Mouse (Mus musculus): ENCODE results near the gene Atp5d. TPM values are rescaled to one million over a fixed set of nuclear protein-coding genes. Genes with fewer than 3 reads are reported as not detected.

Atp5d gene
- total and polyA plus RNA-seq, 3 experiments = 81.9 to 1,539 (median 248) TPM

- no peaks in the 10 kb centered on the region for H3K27me3 ChIP-seq (ENCODE audit: insufficient read depth, low read length)
- H3K9me3 ChIP-seq (replicated peaks) = no peaks in the 10 kb centered on the region
- H3K36me3 ChIP-seq (replicated peaks) = peaks cover 50% of the 10 kb centered on the region
- peak overlapping the region; percentile 92 for H3K4me3 ChIP-seq (ENCODE audit: low read depth, low read length)
- DNase-seq (ENCODE audit: low spot score) (peak; percentile 76), ATAC-seq (ENCODE audit: extremely low read depth, insufficient number of reproducible peaks, low FRiP score, poor library complexity, severe bottlenecking) (peak; percentile 81)
- TF ChIP-seq GATA2 (IDR thresholded peaks at IDR 0.05; ENCODE audit: borderline replicate concordance, low read depth, low read length) (no peak), POLR2AphosphoS5 (IDR thresholded peaks at IDR 0.05; ENCODE audit: insufficient replicate concordance, low read depth, low read length) (no peak), TAL1 (conservative IDR thresholded peaks at IDR 0.05; ENCODE audit: low read depth, low read length) (no peak), GATA1 (IDR thresholded peaks at IDR 0.05; ENCODE audit: borderline replicate concordance, low read length) (no peak), CTCF (IDR thresholded peaks at IDR 0.05; ENCODE audit: low read depth, low read length) (no peak)
- H3K4me1 ChIP-seq (ENCODE audit: insufficient read depth, low read depth, low read length) = peaks cover 95% of the 10 kb centered on the region
Observed at GRCm38 (mm10) chr10:80141786-80142529, 3.5 kb downstream of the Atp5d start.

DNA sequence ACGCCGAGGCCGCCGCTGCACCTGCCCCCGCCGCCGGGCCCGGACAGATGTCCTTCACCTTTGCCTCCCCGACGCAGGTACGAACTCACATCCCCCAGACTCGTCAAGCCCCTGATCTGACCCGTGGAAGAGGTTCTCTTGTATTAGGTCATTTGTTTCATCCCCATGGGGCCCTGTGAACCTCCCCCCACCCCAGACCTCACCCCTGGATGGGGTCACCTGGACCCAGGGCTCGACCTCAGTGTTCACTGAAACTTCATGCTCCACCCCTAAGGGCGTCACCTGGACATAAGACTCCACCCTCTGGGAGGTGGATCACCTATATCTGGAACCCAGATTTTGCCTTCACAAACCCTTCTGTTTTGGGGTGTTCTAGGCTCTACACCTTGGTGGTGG, 4.1 kb downstream of the Atp5d start:
- TF ChIP-seq POLR2AphosphoS5 (IDR thresholded peaks at IDR 0.05; ENCODE audit: insufficient replicate concordance, low read depth, low read length) = no peak
- TF ChIP-seq GATA1 (IDR thresholded peaks at IDR 0.05; ENCODE audit: borderline replicate concordance, low read length) = no peak
- TF ChIP-seq CTCF (IDR thresholded peaks at IDR 0.05; ENCODE audit: low read depth, low read length) = no peak
- TF ChIP-seq TAL1 (conservative IDR thresholded peaks at IDR 0.05; ENCODE audit: low read depth, low read length) = no peak
- no peak for TF ChIP-seq GATA2 (IDR thresholded peaks at IDR 0.05; ENCODE audit: borderline replicate concordance, low read depth, low read length)
- Histone ChIP-seq H3K9me3 (replicated peaks) (no peaks in the 10 kb centered on the region), H3K4me3 (ENCODE audit: low read depth, low read length) (peak overlapping the region; percentile 92), H3K36me3 (replicated peaks) (peaks cover 51% of the 10 kb centered on the region), H3K27me3 (ENCODE audit: insufficient read depth, low read length) (no peaks in the 10 kb centered on the region), H3K4me1 (ENCODE audit: insufficient read depth, low read depth, low read length) (peaks cover 95% of the 10 kb centered on the region)
- ATAC-seq (ENCODE audit: extremely low read depth, insufficient number of reproducible peaks, low FRiP score, poor library complexity, severe bottlenecking) = no peak
- DNase-seq (ENCODE audit: low spot score) = no peak

GRCm38 (mm10) chr10:80143664-80144063, 5.2 kb downstream of the Atp5d start:
- Histone ChIP-seq H3K27me3 (ENCODE audit: insufficient read depth, low read length) (no peaks in the 10 kb centered on the region), H3K4me3 (ENCODE audit: low read depth, low read length) (peak overlapping the region; percentile 50; the same call in 1 of the 2 replicates), H3K4me1 (ENCODE audit: insufficient read depth, low read depth, low read length) (peaks cover 92% of the 10 kb centered on the region), H3K9me3 (replicated peaks) (no peaks in the 10 kb centered on the region), H3K36me3 (replicated peaks) (peaks cover 49% of the 10 kb centered on the region)
- TF ChIP-seq TAL1 (conservative IDR thresholded peaks at IDR 0.05; ENCODE audit: low read depth, low read length) (no peak), GATA1 (IDR thresholded peaks at IDR 0.05; ENCODE audit: borderline replicate concordance, low read length) (no peak)
- ATAC-seq (ENCODE audit: extremely low read depth, insufficient number of reproducible peaks, low FRiP score, poor library complexity, severe bottlenecking) (no peak), DNase-seq (ENCODE audit: low spot score) (no peak)

DNA sequence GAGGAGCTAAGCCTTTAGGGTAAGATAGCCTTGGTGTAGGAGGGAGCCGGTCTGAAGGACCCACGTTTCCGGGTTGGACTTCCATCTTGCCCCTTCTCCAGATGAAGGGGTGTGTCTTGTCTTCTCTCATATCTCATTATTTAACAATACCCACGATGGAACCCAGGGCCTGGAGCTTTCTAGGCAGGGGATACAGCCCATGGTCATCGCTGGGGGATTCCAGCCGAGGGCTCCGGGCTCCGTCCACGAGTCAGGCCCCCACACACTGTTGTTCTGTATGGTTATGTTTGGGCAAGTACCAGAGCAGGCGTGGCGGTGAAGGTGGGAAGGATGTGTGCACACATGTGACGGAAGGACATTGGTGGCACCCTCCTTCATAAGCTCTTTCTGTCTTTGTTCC, 5.7 kb downstream of the Atp5d start:
- ATAC-seq (ENCODE audit: extremely low read depth, insufficient number of reproducible peaks, low FRiP score, poor library complexity, severe bottlenecking) (no peak), DNase-seq (ENCODE audit: low spot score) (no peak)
- Histone ChIP-seq H3K4me1 (ENCODE audit: insufficient read depth, low read depth, low read length) (peaks cover 87% of the 10 kb centered on the region), H3K36me3 (replicated peaks) (peaks cover 49% of the 10 kb centered on the region), H3K9me3 (replicated peaks) (no peaks in the 10 kb centered on the region), H3K27me3 (ENCODE audit: insufficient read depth, low read length) (no peaks in the 10 kb centered on the region), H3K4me3 (ENCODE audit: low read depth, low read length) (peak overlapping the region; percentile 50; the same call in 1 of the 2 replicates)
- TF ChIP-seq TAL1 (conservative IDR thresholded peaks at IDR 0.05; ENCODE audit: low read depth, low read length) (no peak), GATA2 (IDR thresholded peaks at IDR 0.05; ENCODE audit: borderline replicate concordance, low read depth, low read length) (no peak), CTCF (IDR thresholded peaks at IDR 0.05; ENCODE audit: low read depth, low read length) (no peak), GATA1 (IDR thresholded peaks at IDR 0.05; ENCODE audit: borderline replicate concordance, low read length) (no peak), POLR2AphosphoS5 (IDR thresholded peaks at IDR 0.05; ENCODE audit: insufficient replicate concordance, low read depth, low read length) (no peak)

DNA sequence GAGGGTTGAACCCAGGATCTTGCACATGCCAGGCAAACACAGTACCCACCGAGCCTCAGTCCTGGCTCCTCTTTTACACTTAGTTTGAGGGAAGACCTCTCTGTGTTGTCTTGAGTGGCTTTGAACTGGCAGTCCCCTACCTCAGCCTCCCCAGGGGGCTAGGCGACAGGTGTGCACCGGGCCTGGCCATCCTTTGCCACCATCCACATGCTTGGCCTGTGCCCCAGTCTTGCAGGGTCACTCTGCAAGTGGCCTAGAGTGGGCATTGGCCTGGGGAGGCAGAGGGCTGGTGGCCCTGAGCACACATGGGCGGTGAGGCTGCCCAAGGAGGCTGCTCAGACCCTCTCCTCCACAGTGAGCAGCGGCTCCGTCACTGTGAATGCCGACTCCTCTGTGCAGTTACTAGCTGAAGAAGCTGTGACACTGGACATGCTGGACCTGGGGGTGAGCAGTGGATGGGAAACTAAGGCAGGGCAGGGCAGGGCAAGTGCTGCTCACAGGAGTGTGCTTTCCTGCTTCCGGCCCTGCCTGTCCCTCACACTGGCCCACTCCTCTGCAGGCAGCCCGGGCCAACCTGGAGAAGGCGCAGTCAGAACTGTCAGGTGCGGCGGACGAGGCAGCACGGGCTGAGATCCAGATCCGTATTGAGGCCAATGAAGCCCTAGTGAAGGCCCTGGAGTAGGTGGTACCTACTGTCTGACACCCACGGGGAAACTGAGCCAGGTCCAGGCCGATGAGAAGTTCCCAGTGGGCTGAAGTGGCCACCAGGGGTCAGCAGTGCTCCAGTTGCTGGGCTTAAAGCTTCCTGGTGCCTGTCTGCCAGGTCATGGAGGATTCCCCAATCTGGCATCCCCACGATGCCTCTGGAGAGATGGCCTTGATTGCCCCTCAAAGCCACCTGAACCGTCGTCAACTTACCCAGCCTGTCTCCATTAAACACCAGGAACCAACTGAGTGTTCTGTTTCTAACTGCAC, 6.7 kb downstream of the Atp5d start:
- Histone ChIP-seq H3K4me3 (ENCODE audit: low read depth, low read length) (peak overlapping the region; percentile 58; the same call in 1 of the 2 replicates), H3K9me3 (replicated peaks) (no peaks in the 10 kb centered on the region), H3K4me1 (ENCODE audit: insufficient read depth, low read depth, low read length) (peaks cover 78% of the 10 kb centered on the region), H3K27me3 (ENCODE audit: insufficient read depth, low read length) (no peaks in the 10 kb centered on the region), H3K36me3 (replicated peaks) (peaks cover 55% of the 10 kb centered on the region)
- TF ChIP-seq CTCF (IDR thresholded peaks at IDR 0.05; ENCODE audit: low read depth, low read length) (peak; percentile 76), GATA2 (IDR thresholded peaks at IDR 0.05; ENCODE audit: borderline replicate concordance, low read depth, low read length) (no peak)
- no peak for DNase-seq (ENCODE audit: low spot score)
- ATAC-seq (ENCODE audit: extremely low read depth, insufficient number of reproducible peaks, low FRiP score, poor library complexity, severe bottlenecking) = no peak

- Histone ChIP-seq H3K36me3 (replicated peaks) (peaks cover 58% of the 10 kb centered on the region), H3K9me3 (replicated peaks) (no peaks in the 10 kb centered on the region), H3K27me3 (ENCODE audit: insufficient read depth, low read length) (no peaks in the 10 kb centered on the region), H3K4me3 (ENCODE audit: low read depth, low read length) (peak overlapping the region; percentile 58; the same call in 1 of the 2 replicates), H3K4me1 (ENCODE audit: insufficient read depth, low read depth, low read length) (peaks cover 70% of the 10 kb centered on the region)
- TF ChIP-seq CTCF (IDR thresholded peaks at IDR 0.05; ENCODE audit: low read depth, low read length) (no peak), GATA1 (IDR thresholded peaks at IDR 0.05; ENCODE audit: borderline replicate concordance, low read length) (no peak), POLR2AphosphoS5 (IDR thresholded peaks at IDR 0.05; ENCODE audit: insufficient replicate concordance, low read depth, low read length) (no peak), GATA2 (IDR thresholded peaks at IDR 0.05; ENCODE audit: borderline replicate concordance, low read depth, low read length) (no peak), TAL1 (conservative IDR thresholded peaks at IDR 0.05; ENCODE audit: low read depth, low read length) (no peak)
- DNase-seq (ENCODE audit: low spot score) (no peak), ATAC-seq (ENCODE audit: extremely low read depth, insufficient number of reproducible peaks, low FRiP score, poor library complexity, severe bottlenecking) (no peak)
Observed at GRCm38 (mm10) chr10:80145896-80146295, 7.5 kb downstream of the Atp5d start.

Measured in G1E (cell line).